Mouse (Mus musculus) myocyte (in vitro differentiated cells): ENCODE results near the gene Cgnl1. TPM values are rescaled to one million over a fixed set of nuclear protein-coding genes. Genes with fewer than 3 reads are reported as not detected.

Source experiments
- H3K27me3 ChIP-seq: one replicate; pipeline ENCODE4 v1.6.1; 2011; ENCODE audit not compliant: control insufficient read depth, insufficient read depth, insufficient read length
- H3K36me3 ChIP-seq: one replicate; pipeline ENCODE4 v1.6.1; 2011; ENCODE audit not compliant: control insufficient read depth, insufficient read depth
- H3K4me2 ChIP-seq: one replicate; pipeline ENCODE4 v1.6.1; 2011; ENCODE audit warnings: low read depth, control low read depth
- H3K4me3 ChIP-seq: one replicate; pipeline ENCODE4 v1.5.1; 2011; ENCODE audit warnings: mild to moderate bottlenecking, control low read depth, moderate library complexity
- H3K79me2 ChIP-seq: one replicate; pipeline ENCODE4 v1.6.1; 2011; ENCODE audit not compliant: control insufficient read depth, insufficient read depth
- H3ac ChIP-seq: one replicate; pipeline ENCODE4 v1.6.1; 2011; ENCODE audit not compliant: control insufficient read depth, insufficient read length
- CEBPB ChIP-seq: IDR thresholded peaks from 2 replicates; pipeline ENCODE4 v1.6.1; 2011; ENCODE audit warnings: mild to moderate bottlenecking, moderate library complexity; ENCODE audit not compliant: poor library complexity, insufficient read depth, severe bottlenecking
- E2F4 ChIP-seq: IDR thresholded peaks from one replicate; pipeline ENCODE4 v1.6.1; 2011; ENCODE audit warnings: mild to moderate bottlenecking, control low read depth, moderate library complexity; ENCODE audit not compliant: insufficient read depth
- MAX ChIP-seq: IDR thresholded peaks from one replicate; pipeline ENCODE4 v1.6.1; 2011; ENCODE audit warnings: low read depth, mild to moderate bottlenecking, control low read depth
- MYOD1 ChIP-seq, 3 experiments: IDR thresholded peaks; one replicate each; pipeline ENCODE4 v1.6.1; 2011; ENCODE audit warnings: control low read depth in 2 of 3, low read depth in 2 of 3, mild to moderate bottlenecking in 2 of 3, moderate library complexity in 1 of 3; ENCODE audit not compliant: insufficient read length in 2 of 3, control insufficient read depth in 1 of 3
- MYOG ChIP-seq, 3 experiments: IDR thresholded peaks; one replicate each; pipeline ENCODE4 v1.6.1; 2011; ENCODE audit warnings: control low read depth in 2 of 3, low read depth in 2 of 3, mild to moderate bottlenecking in 2 of 3; ENCODE audit not compliant: insufficient read length in 2 of 3, control insufficient read depth in 1 of 3, insufficient read depth in 1 of 3
- POLR2A ChIP-seq: IDR thresholded peaks from one replicate; pipeline ENCODE4 v1.6.1; 2011; ENCODE audit warnings: low read depth, mild to moderate bottlenecking, control low read depth, moderate library complexity; ENCODE audit not compliant: insufficient read length
- POLR2AphosphoS2 ChIP-seq: IDR thresholded peaks from one replicate; pipeline ENCODE4 v1.6.1; 2011; ENCODE audit warnings: low read depth, control low read depth; ENCODE audit not compliant: insufficient read length
- REST ChIP-seq: IDR thresholded peaks from one replicate; pipeline ENCODE4 v1.6.1; 2011; ENCODE audit warnings: mild to moderate bottlenecking, control low read depth, moderate library complexity; ENCODE audit not compliant: insufficient read depth, insufficient read length
- SRF ChIP-seq: IDR thresholded peaks from one replicate; pipeline ENCODE4 v1.6.1; 2011; ENCODE audit warnings: low read depth; ENCODE audit not compliant: control insufficient read depth, insufficient read length
- TCF12 ChIP-seq: IDR thresholded peaks from one replicate; pipeline ENCODE4 v1.6.1; 2011; ENCODE audit warnings: mild to moderate bottlenecking, control low read depth; ENCODE audit not compliant: poor library complexity, insufficient read depth, severe bottlenecking
- TCF3 ChIP-seq: IDR thresholded peaks from one replicate; pipeline ENCODE4 v1.6.1; 2011; ENCODE audit warnings: low read depth, control low read depth; ENCODE audit not compliant: insufficient read length
- USF1 ChIP-seq: IDR thresholded peaks from one replicate; pipeline ENCODE4 v1.6.1; 2011; ENCODE audit warnings: low read depth, mild to moderate bottlenecking, control low read depth, moderate library complexity
- polyA plus RNA-seq: library from polyadenylated mRNA; unstranded; fragments of >200 nt; fragmentation: generic; extraction: Trizol; gene quantifications from one replicate; pipeline ENCODE4 v1.2.1, GENCODE M21; 2012; ENCODE audit warnings: missing spikeins

Cgnl1 gene
- polyA plus RNA-seq, 1 experiment: 3.7 TPM

DNA sequence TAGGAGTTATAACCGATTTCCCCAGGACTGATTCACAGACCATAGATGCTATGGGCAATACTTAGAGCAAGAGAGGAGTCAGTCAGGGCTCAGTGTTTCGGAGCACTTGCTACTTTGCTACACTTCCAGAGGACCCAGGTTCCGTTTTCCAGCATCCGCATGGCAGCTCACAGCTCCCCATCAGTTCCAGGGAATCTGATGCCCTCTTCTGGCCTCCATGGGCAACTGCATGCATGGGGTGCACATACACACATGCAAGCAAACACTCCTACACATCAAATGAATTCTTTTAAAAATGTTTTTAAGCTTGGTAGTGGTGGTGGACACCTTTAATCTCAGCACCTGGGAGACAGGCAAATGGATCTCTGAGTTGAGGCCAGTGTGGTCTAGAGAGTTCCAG lies 98.9 kb downstream of the Cgnl1 start:
- TF ChIP-seq SRF (no peak), POLR2AphosphoS2 (no peak), MYOD1 (IDR thresholded peaks at IDR 0.05; ENCODE audit: control insufficient read depth in 1 of 3, insufficient read length in 2 of 3, low read depth in 2 of 3) (no peak), TCF3 (no peak), CEBPB (no peak), USF1 (no peak), POLR2A (no peak)
- Histone ChIP-seq H3K36me3 (no peaks in the 10 kb centered on the region), H3K27me3 (no peaks in the 10 kb centered on the region), H3ac (no peak overlapping the region), H3K79me2 (no peaks in the 10 kb centered on the region), H3K4me2 (no peak overlapping the region), H3K4me3 (no peak overlapping the region)

- no peaks in the 10 kb centered on the region for H3K27me3 ChIP-seq
- H3K4me3 ChIP-seq: no peak overlapping the region
- no peak overlapping the region for H3K4me2 ChIP-seq
- TF ChIP-seq TCF3 (no peak), USF1 (no peak), MYOG (IDR thresholded peaks at IDR 0.05; ENCODE audit: control insufficient read depth in 1 of 3, insufficient read depth in 1 of 3, insufficient read length in 2 of 3, low read depth in 2 of 3) (no peak), POLR2AphosphoS2 (no peak)
- no peaks in the 10 kb centered on the region for H3K79me2 ChIP-seq
- no peak overlapping the region for H3ac ChIP-seq
- H3K36me3 ChIP-seq: no peaks in the 10 kb centered on the region
Observed at GRCm38 (mm10) chr9:71670677-71671076, 100.7 kb downstream of the Cgnl1 start.

GRCm38 (mm10) chr9:71667616-71668015 lies 103.8 kb downstream of the Cgnl1 start:
- Histone ChIP-seq H3K79me2 (no peaks in the 10 kb centered on the region), H3ac (no peak overlapping the region), H3K27me3 (no peaks in the 10 kb centered on the region), H3K4me3 (no peak overlapping the region), H3K36me3 (no peaks in the 10 kb centered on the region), H3K4me2 (no peak overlapping the region)
- TF ChIP-seq CEBPB (no peak), TCF3 (no peak), MYOD1 (IDR thresholded peaks at IDR 0.05; ENCODE audit: control insufficient read depth in 1 of 3, insufficient read length in 2 of 3, low read depth in 2 of 3) (no peak), TCF12 (no peak), POLR2AphosphoS2 (no peak), MAX (no peak), USF1 (no peak), REST (no peak), E2F4 (no peak), MYOG (IDR thresholded peaks at IDR 0.05; ENCODE audit: control insufficient read depth in 1 of 3, insufficient read depth in 1 of 3, insufficient read length in 2 of 3, low read depth in 2 of 3) (no peak), SRF (no peak)

DNA sequence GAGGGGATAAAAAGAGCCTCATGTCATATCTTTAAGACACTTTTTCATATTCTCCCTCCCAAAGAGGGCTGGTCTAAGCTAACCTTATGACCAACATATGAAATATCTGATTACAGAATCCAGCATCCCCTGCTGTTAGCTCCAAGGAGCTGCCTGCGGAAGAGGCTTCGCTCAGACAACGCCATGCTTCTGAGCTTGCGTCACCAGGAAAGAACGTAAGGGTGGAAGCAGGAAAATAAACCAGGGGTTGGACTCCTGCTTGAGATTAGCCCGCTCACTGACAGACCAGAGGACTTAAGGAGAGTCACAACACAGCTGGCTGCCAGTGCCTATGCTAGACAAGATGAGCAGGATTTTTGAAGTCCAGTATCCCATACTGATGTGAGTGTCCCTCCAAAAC lies 105.0 kb downstream of the Cgnl1 start:
- Histone ChIP-seq H3K79me2 (no peaks in the 10 kb centered on the region), H3K36me3 (no peaks in the 10 kb centered on the region), H3K4me3 (no peak overlapping the region), H3ac (no peak overlapping the region), H3K4me2 (no peak overlapping the region), H3K27me3 (no peaks in the 10 kb centered on the region)
- no peak for TF ChIP-seq TCF12
- no peak for TF ChIP-seq POLR2A
- no peak for TF ChIP-seq CEBPB
- TF ChIP-seq MYOD1 (IDR thresholded peaks at IDR 0.05; ENCODE audit: control insufficient read depth in 1 of 3, insufficient read length in 2 of 3, low read depth in 2 of 3): no peak
- no peak for TF ChIP-seq POLR2AphosphoS2
- no peak for TF ChIP-seq MAX
- no peak for TF ChIP-seq MYOG (IDR thresholded peaks at IDR 0.05; ENCODE audit: control insufficient read depth in 1 of 3, insufficient read depth in 1 of 3, insufficient read length in 2 of 3, low read depth in 2 of 3)
- no peak for TF ChIP-seq TCF3
- TF ChIP-seq E2F4: no peak
- no peak for TF ChIP-seq REST
- TF ChIP-seq USF1: no peak
- TF ChIP-seq SRF: no peak

DNA sequence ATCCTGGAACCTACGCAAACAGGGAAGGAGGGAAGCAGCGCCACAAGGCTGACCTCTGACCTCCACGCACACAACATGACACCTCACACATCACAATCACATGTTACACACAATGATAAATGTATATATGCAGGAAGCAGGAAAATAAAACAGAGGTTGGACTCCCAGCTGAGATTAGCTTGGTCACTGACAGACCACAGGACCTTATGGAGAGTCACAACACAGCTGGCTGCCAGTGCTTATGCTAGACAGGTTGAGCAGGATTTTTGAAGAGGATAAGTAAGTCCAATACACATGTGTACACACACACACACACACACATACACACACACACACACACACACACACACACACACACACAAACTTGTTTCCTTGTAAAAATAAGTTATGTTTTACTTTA lies 105.9 kb downstream of the Cgnl1 start:
- no peak overlapping the region for H3ac ChIP-seq
- H3K4me2 ChIP-seq: no peak overlapping the region
- H3K36me3 ChIP-seq: no peaks in the 10 kb centered on the region
- TF ChIP-seq POLR2AphosphoS2 (no peak), MAX (no peak), REST (no peak), POLR2A (no peak), USF1 (no peak), MYOD1 (IDR thresholded peaks at IDR 0.05; ENCODE audit: control insufficient read depth in 1 of 3, insufficient read length in 2 of 3, low read depth in 2 of 3) (no peak), TCF3 (no peak), SRF (no peak), TCF12 (no peak), E2F4 (no peak), MYOG (IDR thresholded peaks at IDR 0.05; ENCODE audit: control insufficient read depth in 1 of 3, insufficient read depth in 1 of 3, insufficient read length in 2 of 3, low read depth in 2 of 3) (no peak), CEBPB (no peak)
- H3K79me2 ChIP-seq: no peaks in the 10 kb centered on the region
- H3K27me3 ChIP-seq: no peaks in the 10 kb centered on the region
- H3K4me3 ChIP-seq: no peak overlapping the region
